Mouse (Mus musculus): ENCODE measurements at regions not wholly inside any gene's neighbourhood (a gene's known extent, or its start where the extent isn't known, plus 50 kb on each side); places are given as distances from the start of the nearest gene placed in this dataset.

- ATAC-seq (replicated peaks; ENCODE audit: low FRiP score, poor library complexity, severe bottlenecking), result no peak
Measured at GRCm38 (mm10) chr8:91976900-91977585, 175.2 kb upstream of the Irx3 start.

GRCm38 (mm10) chr8:91975460-91975859, 173.6 kb upstream of the Irx3 start:
- no peak for ATAC-seq (replicated peaks; ENCODE audit: low FRiP score, poor library complexity, severe bottlenecking)

- no peak for ATAC-seq (replicated peaks; ENCODE audit: low FRiP score, poor library complexity, severe bottlenecking)
Measured at GRCm38 (mm10) chr8:91974636-91975035, 172.8 kb upstream of the Irx3 start.

- no peak for ATAC-seq (replicated peaks; ENCODE audit: low FRiP score, poor library complexity, severe bottlenecking)
Measured at GRCm38 (mm10) chr8:91973951-91974439, 172.1 kb upstream of the Irx3 start.

GRCm38 (mm10) chr8:91967407-91967806, 165.5 kb upstream of the Irx3 start:
- ATAC-seq (replicated peaks; ENCODE audit: low FRiP score, poor library complexity, severe bottlenecking), result no peak

GRCm38 (mm10) chr8:91966891-91967370, 165.1 kb upstream of the Irx3 start:
- no peak for ATAC-seq (replicated peaks; ENCODE audit: low FRiP score, poor library complexity, severe bottlenecking)

- no peak for ATAC-seq (replicated peaks; ENCODE audit: low FRiP score, poor library complexity, severe bottlenecking)
Measured at GRCm38 (mm10) chr8:91961696-91962095, 159.8 kb upstream of the Irx3 start.

- no peak for ATAC-seq (replicated peaks; ENCODE audit: low FRiP score, poor library complexity, severe bottlenecking)
Measured at GRCm38 (mm10) chr8:91955170-91955569, 153.3 kb upstream of the Irx3 start.

GRCm38 (mm10) chr8:91952981-91953380, 151.1 kb upstream of the Irx3 start:
- ATAC-seq (replicated peaks; ENCODE audit: low FRiP score, poor library complexity, severe bottlenecking), result no peak

GRCm38 (mm10) chr8:91949110-91949509, 147.2 kb upstream of the Irx3 start:
- no peak for ATAC-seq (replicated peaks; ENCODE audit: low FRiP score, poor library complexity, severe bottlenecking)

- no peak for ATAC-seq (replicated peaks; ENCODE audit: low FRiP score, poor library complexity, severe bottlenecking)
Measured at GRCm38 (mm10) chr8:91948173-91948940, 146.5 kb upstream of the Irx3 start.

GRCm38 (mm10) chr8:91941005-91941404, 139.1 kb upstream of the Irx3 start:
- ATAC-seq (replicated peaks; ENCODE audit: low FRiP score, poor library complexity, severe bottlenecking), result no peak

GRCm38 (mm10) chr8:91937227-91937626, 135.4 kb upstream of the Irx3 start:
- ATAC-seq (replicated peaks; ENCODE audit: low FRiP score, poor library complexity, severe bottlenecking), result no peak

- ATAC-seq (replicated peaks; ENCODE audit: low FRiP score, poor library complexity, severe bottlenecking), result no peak
Measured at GRCm38 (mm10) chr8:91930520-91930919, 128.7 kb upstream of the Irx3 start.

GRCm38 (mm10) chr8:91925968-91926524, 124.2 kb upstream of the Irx3 start:
- no peak for ATAC-seq (replicated peaks; ENCODE audit: low FRiP score, poor library complexity, severe bottlenecking)

- no peak for ATAC-seq (replicated peaks; ENCODE audit: low FRiP score, poor library complexity, severe bottlenecking)
Measured at GRCm38 (mm10) chr8:91924152-91924551, 122.3 kb upstream of the Irx3 start.

GRCm38 (mm10) chr8:91922211-91922874, 120.5 kb upstream of the Irx3 start:
- no peak for ATAC-seq (replicated peaks; ENCODE audit: low FRiP score, poor library complexity, severe bottlenecking)

- no peak for ATAC-seq (replicated peaks; ENCODE audit: low FRiP score, poor library complexity, severe bottlenecking)
Measured at GRCm38 (mm10) chr8:91917834-91918233, 116.0 kb upstream of the Irx3 start.

GRCm38 (mm10) chr8:91913971-91914370, 112.1 kb upstream of the Irx3 start:
- no peak for ATAC-seq (replicated peaks; ENCODE audit: low FRiP score, poor library complexity, severe bottlenecking)

- ATAC-seq (replicated peaks; ENCODE audit: low FRiP score, poor library complexity, severe bottlenecking), result no peak
Measured at GRCm38 (mm10) chr8:91913121-91913520, 111.3 kb upstream of the Irx3 start.
